Comparison of ENCODE assay signal across 9 mouse cellular contexts in genomic region chr10:79802331-79802971, GRCm38 (mm10). TPM values are rescaled to one million over a fixed set of nuclear protein-coding genes. Genes with fewer than 3 reads are reported as not detected.
DNase-seq lines count a peak whose midpoint lies in the region; ATAC-seq lines count a peak whose summit lies in the region.
"Had no signal": no experiment of that assay in that cellular context is flagged by ENCODE, and none has a peak within 500 bp of the region (broad histone marks: within the 10 kb centered on the region; RNA-seq: fewer than 3 reads in every experiment).

No protein-coding gene starts in this region.

- peak overlapping the region; percentile 90 for H3K27ac ChIP-seq in forebrain, embryonic 10.5 days

- H3K4me1 ChIP-seq in forebrain, embryonic 10.5 days = peaks cover 74% of the 10 kb centered on the region

- 35% methylated on average over 11 of the region's 11 CpGs for WGBS in forebrain, embryonic 10.5 days

- H3K27me3 ChIP-seq in forebrain, embryonic 10.5 days (ENCODE audit: poor library complexity, severe bottlenecking) = no peaks in the 10 kb centered on the region

- peak; percentile 74 for ATAC-seq in megakaryocyte, adult 5-6 weeks (ENCODE audit: poor library complexity, severe bottlenecking)
- ATAC-seq in megakaryocyte-erythroid progenitor cell, adult 5-6 weeks (replicated peaks; ENCODE audit: low FRiP score, low TSS enrichment, poor library complexity, severe bottlenecking) = no peak

- intact Hi-C loops in heart, postnatal 14 days (cut with DNase I) = no loop called here

- H3K9me3 ChIP-seq in forebrain, embryonic 10.5 days = no peaks in the 10 kb centered on the region

- peak overlapping the region; percentile 13; the same call in 1 of the 2 replicates for H3K4me3 ChIP-seq in forebrain, embryonic 10.5 days

- peak; percentile 76 for DNase-seq in 3T3-L1 (ENCODE audit: low read depth, low spot score)
- peak; percentile 96 for DNase-seq in Muller cell, postnatal 12 days (ENCODE audit: inconsistent ontology term)
- no peak for DNase-seq in forebrain, embryonic 10.5 days (ENCODE audit: extremely low spot score, low spot score)
- DNase-seq in heart, postnatal 14 days = peak; percentile 57 to 65
- peak; percentile 72 to 85 for DNase-seq in kidney, postnatal 4 days
- DNase-seq in testis, postnatal 10 days (ENCODE audit: low spot score) = peak; percentile 74

- H3K36me3 ChIP-seq in forebrain, embryonic 10.5 days (replicated peaks) = peaks cover 28% of the 10 kb centered on the region

RNA-seq across cellular contexts. Expression of gene Palm, which starts 9.1 kb away (rescaled TPM):
- polyA plus RNA-seq in forebrain, embryonic 10.5 days (2016; fragmentation: Nextera tagmentation; extraction: Ambion mirVana) = 114 and 119 TPM in 2 replicates
- 10 to 100 TPM; 71.8 to 86.5 TPM for total RNA-seq in heart, postnatal 14 days (2021)
- 39.3 and 42.2 TPM in 2 replicates for total RNA-seq in megakaryocyte, adult 5-6 weeks (2015)
- total RNA-seq in megakaryocyte, adult 5-6 weeks (2017) = 30.2 and 35.5 TPM in 2 replicates
- 7.6 and 11.1 TPM in 2 replicates for total RNA-seq in megakaryocyte-erythroid progenitor cell, adult 5-6 weeks (2014; fragmentation: Nextera tagmentation)
- total RNA-seq in megakaryocyte-erythroid progenitor cell, adult 5-6 weeks (2017) = 4.6 and 6.8 TPM in 2 replicates

RNA-seq across cellular contexts. Expression of gene Prss57, which starts 11.7 kb away (rescaled TPM):
- not detected in 2 replicates for polyA plus RNA-seq in forebrain, embryonic 10.5 days (2016; fragmentation: Nextera tagmentation; extraction: Ambion mirVana)
- under 1 TPM in 1 of 2 experiments, not detected in 1; 0.51 TPM for total RNA-seq in heart, postnatal 14 days (2021)
- total RNA-seq in megakaryocyte, adult 5-6 weeks (2015) = 2.7 and 5.6 TPM in 2 replicates
- 1.2 and 1.8 TPM in 2 replicates for total RNA-seq in megakaryocyte, adult 5-6 weeks (2017)
- total RNA-seq in megakaryocyte-erythroid progenitor cell, adult 5-6 weeks (2014; fragmentation: Nextera tagmentation) = 2.4 and 7.6 TPM in 2 replicates
- total RNA-seq in megakaryocyte-erythroid progenitor cell, adult 5-6 weeks (2017) = 1.7 and 3.5 TPM in 2 replicates

RNA-seq across cellular contexts. Expression of gene Misp, which starts 18.3 kb away (rescaled TPM):
- polyA plus RNA-seq in forebrain, embryonic 10.5 days (2016; fragmentation: Nextera tagmentation; extraction: Ambion mirVana) = 0.18 and 1.0 TPM in 2 replicates
- total RNA-seq in heart, postnatal 14 days (2021) = under 1 TPM; 0.26 to 0.54 TPM
- total RNA-seq in megakaryocyte, adult 5-6 weeks (2015) = not detected in 2 replicates
- total RNA-seq in megakaryocyte, adult 5-6 weeks (2017) = not detected in 2 replicates
- not detected in 2 replicates for total RNA-seq in megakaryocyte-erythroid progenitor cell, adult 5-6 weeks (2014; fragmentation: Nextera tagmentation)
- not detected in 2 replicates for total RNA-seq in megakaryocyte-erythroid progenitor cell, adult 5-6 weeks (2017)
- total RNA-seq: common myeloid progenitor, adult 5-6 weeks had no signal

RNA-seq across cellular contexts. Expression of gene Fstl3, which starts 25.4 kb away (rescaled TPM):
- polyA plus RNA-seq in forebrain, embryonic 10.5 days (2016; fragmentation: Nextera tagmentation; extraction: Ambion mirVana) = 1.1 and 1.5 TPM in 2 replicates
- total RNA-seq in heart, postnatal 14 days (2021) = 1 to 10 TPM; 2.8 to 3.4 TPM
- total RNA-seq in megakaryocyte, adult 5-6 weeks (2015) = 3.9 and 5.3 TPM in 2 replicates
- total RNA-seq in megakaryocyte, adult 5-6 weeks (2017) = 1.7 and 2.7 TPM in 2 replicates
- 0.49 and 0.96 TPM in 2 replicates for total RNA-seq in megakaryocyte-erythroid progenitor cell, adult 5-6 weeks (2014; fragmentation: Nextera tagmentation)
- total RNA-seq in megakaryocyte-erythroid progenitor cell, adult 5-6 weeks (2017) = 0.66 and 0.80 TPM in 2 replicates

RNA-seq across cellular contexts. Expression of gene Rnf126, which starts 35.7 kb away (rescaled TPM):
- polyA plus RNA-seq in forebrain, embryonic 10.5 days (2016; fragmentation: Nextera tagmentation; extraction: Ambion mirVana) = 92.4 and 113 TPM in 2 replicates
- total RNA-seq in heart, postnatal 14 days (2021) = 10 to 100 TPM; 25.9 to 26.7 TPM
- total RNA-seq in megakaryocyte, adult 5-6 weeks (2015) = 30.4 and 34.0 TPM in 2 replicates
- total RNA-seq in megakaryocyte, adult 5-6 weeks (2017) = 12.5 and 13.0 TPM in 2 replicates
- 76.0 and 106 TPM in 2 replicates for total RNA-seq in megakaryocyte-erythroid progenitor cell, adult 5-6 weeks (2014; fragmentation: Nextera tagmentation)
- total RNA-seq in megakaryocyte-erythroid progenitor cell, adult 5-6 weeks (2017) = 16.2 and 20.8 TPM in 2 replicates
